Mouse (Mus musculus) left cerebral cortex, postnatal 36 days (tissue): Measurements from ENCODE around the gene Rai1. TPM values are rescaled to one million over a fixed set of nuclear protein-coding genes. Genes with fewer than 3 reads are reported as not detected.
A peak's percentile ranks its signal among the peaks of the same experiment; 100 is the strongest.

Experiments used
- DNase-seq, 2 experiments: peaks; one replicate each; pipeline ENCODE4 v3.0.0; 2021 to 2022; ENCODE audit warnings: low spot score in 2 of 2, mixed read lengths in 1 of 2
- intact Hi-C: fragments of 180-260 bp; cut with DNase I; formaldehyde crosslinking; loops from one replicate; pipeline ENCODE4 v1.15.1; 2025
- total RNA-seq, 2 experiments: library from RNA; stranded (reverse); gene quantifications; 2 replicates each; pipeline ENCODE4 v1.2.3; 2021

Rai1 gene
- total RNA-seq = 10 to 100 TPM; 57.3 to 73.4 TPM

GRCm38 (mm10) chr11:60104810-60105592 is at the start of gene Rai1:
Gene Rai1, plus strand, starts transcription at chr11:60105013.
- intact Hi-C loops = loop anchor here (1.0 to 10.0 kb wide), 4 partner anchors 71 to 307 kb away; no protein-coding TSS in a partner anchor
- peak; percentile 91 to 94 for DNase-seq

GRCm38 (mm10) chr11:60056520-60056919 is 48.3 kb upstream of the Rai1 start:
- intact Hi-C loops = no loop called here
- no peak for DNase-seq

GRCm38 (mm10) chr11:60057987-60058386 is 46.8 kb upstream of the Rai1 start:
- peak; percentile 30 to 36 for DNase-seq
- intact Hi-C loops = no loop called here

- DNase-seq = no peak
- intact Hi-C loops = no loop called here
Measured at GRCm38 (mm10) chr11:60058441-60058840, 46.4 kb upstream of the Rai1 start.

GRCm38 (mm10) chr11:60060026-60060425 is 44.8 kb upstream of the Rai1 start:
- no peak for DNase-seq
- intact Hi-C loops = no loop called here

- intact Hi-C loops = no loop called here
- no peak for DNase-seq
Measured at GRCm38 (mm10) chr11:60061504-60062006, 43.3 kb upstream of the Rai1 start.

GRCm38 (mm10) chr11:60065267-60065666 is 39.5 kb upstream of the Rai1 start:
- DNase-seq = no peak
- intact Hi-C loops = no loop called here

GRCm38 (mm10) chr11:60067646-60068045 is 37.2 kb upstream of the Rai1 start:
- DNase-seq = no peak

GRCm38 (mm10) chr11:60068631-60069030 is 36.2 kb upstream of the Rai1 start:
- intact Hi-C loops = no loop called here
- DNase-seq = no peak

More at GRCm38 (mm10) chr11:60067646-60068045, 37.2 kb upstream of the Rai1 start:
- intact Hi-C loops = no loop called here

GRCm38 (mm10) chr11:60070599-60070998 is 34.2 kb upstream of the Rai1 start:
- DNase-seq = no peak

GRCm38 (mm10) chr11:60071221-60071620 is 33.6 kb upstream of the Rai1 start:
- intact Hi-C loops = no loop called here
- DNase-seq = no peak

More at GRCm38 (mm10) chr11:60070599-60070998, 34.2 kb upstream of the Rai1 start:
- intact Hi-C loops = no loop called here

GRCm38 (mm10) chr11:60073121-60073520 is 31.7 kb upstream of the Rai1 start:
- intact Hi-C loops = no loop called here

GRCm38 (mm10) chr11:60073936-60074502 is 30.8 kb upstream of the Rai1 start:
- intact Hi-C loops = no loop called here
- peak; percentile 13 to 24 for DNase-seq

More at GRCm38 (mm10) chr11:60073121-60073520, 31.7 kb upstream of the Rai1 start:
- no peak for DNase-seq

- intact Hi-C loops = loop anchor here (5.0 kb wide), 1 partner anchor 114 kb away; the partner anchor contains the start of gene Rasd1
- DNase-seq = no peak
Measured at GRCm38 (mm10) chr11:60076183-60076582, 28.6 kb upstream of the Rai1 start.

GRCm38 (mm10) chr11:60076790-60077189 is 28.0 kb upstream of the Rai1 start:
- intact Hi-C loops = loop anchor here (1.0 to 5.0 kb wide), 2 partner anchors 114 to 196 kb away; partner anchors contain the start of gene Rasd1
- DNase-seq = peak; percentile 53 to 68

- DNase-seq = no peak
- intact Hi-C loops = no loop called here
Measured at GRCm38 (mm10) chr11:60084589-60084988, 20.2 kb upstream of the Rai1 start.

- intact Hi-C loops = no loop called here
- DNase-seq = no peak
Measured at GRCm38 (mm10) chr11:60086676-60087075, 18.1 kb upstream of the Rai1 start.

GRCm38 (mm10) chr11:60088947-60089346 is 15.9 kb upstream of the Rai1 start:
- intact Hi-C loops = no loop called here
- peak in 1 of 2 experiments; percentile 24 for DNase-seq

GRCm38 (mm10) chr11:60090696-60091421 is 14.0 kb upstream of the Rai1 start:
- DNase-seq = no peak
- intact Hi-C loops = no loop called here

GRCm38 (mm10) chr11:60091422-60091761 is 13.4 kb upstream of the Rai1 start:
- intact Hi-C loops = no loop called here
- DNase-seq = no peak
